ENCODE assay signal across 12 mouse cellular contexts in genomic region chr10:80539493-80539892, GRCm38 (mm10). TPM values are rescaled to one million over a fixed set of nuclear protein-coding genes. Genes with fewer than 3 reads are reported as not detected.
DNase-seq lines count a peak whose midpoint lies in the region; ATAC-seq lines count a peak whose summit lies in the region.
"Had no signal": no experiment of that assay in that cellular context is flagged by ENCODE, and none has a peak within 500 bp of the region (broad histone marks: within the 10 kb centered on the region; RNA-seq: fewer than 3 reads in every experiment).

No protein-coding gene starts in this region.

- peaks cover 2 to 11% of the 10 kb centered on the region in 2 experiments; a peak in 3 of 4 replicates for H3K4me1 ChIP-seq in heart, embryonic 14.5 days (ENCODE audit: control insufficient read depth in 2 of 2, insufficient read depth in 2 of 2, low read length in 2 of 2)
- H3K4me1 ChIP-seq in intestine, embryonic 15.5 days (replicated peaks), result peaks cover 15% of the 10 kb centered on the region
- peaks cover 4% of the 10 kb centered on the region; the same call in 1 of the 2 replicates for H3K4me1 ChIP-seq in midbrain, embryonic 11.5 days (ENCODE audit: control insufficient read depth, insufficient read depth, low read length)

- no peak overlapping the region for H3K9ac ChIP-seq in heart, embryonic 14.5 days (ENCODE audit: low read length)
- H3K9ac ChIP-seq in intestine, embryonic 15.5 days, result no peak overlapping the region
- no peak overlapping the region for H3K9ac ChIP-seq in midbrain, embryonic 11.5 days (ENCODE audit: low read length)
- H3K9ac ChIP-seq: neural tube, embryonic 15.5 days had no signal

- H3K36me3 ChIP-seq in heart, embryonic 14.5 days (ENCODE audit: control insufficient read depth, insufficient read depth, low read length), result peaks cover 40% of the 10 kb centered on the region
- H3K36me3 ChIP-seq in intestine, embryonic 15.5 days, result peaks cover 29% of the 10 kb centered on the region
- H3K36me3 ChIP-seq in midbrain, embryonic 11.5 days (ENCODE audit: control insufficient read depth, insufficient read depth, low read length), result peaks cover 14% of the 10 kb centered on the region

- H3K4me3 ChIP-seq in heart, embryonic 14.5 days (ENCODE audit: control insufficient read depth in 1 of 2, insufficient read depth in 1 of 2, low read depth in 1 of 2, low read length in 2 of 2), result no peak overlapping the region
- H3K4me3 ChIP-seq in intestine, embryonic 15.5 days (replicated peaks), result no peak overlapping the region; the same call in 1 of the 2 replicates
- H3K4me3 ChIP-seq in midbrain, embryonic 11.5 days (ENCODE audit: low read depth, low read length), result no peak overlapping the region

- ATAC-seq in heart, embryonic 14.5 days (ENCODE audit: insufficient number of reproducible peaks, insufficient read depth, low FRiP score, low read depth), result peak; percentile 8; the same call in 1 of the 2 replicates
- peak; percentile 11; the same call in 1 of the 2 replicates for ATAC-seq in intestine, embryonic 15.5 days
- ATAC-seq in midbrain, embryonic 11.5 days (ENCODE audit: low FRiP score), result no peak
- ATAC-seq: midbrain, embryonic 16.5 days had no signal

- no peaks in the 10 kb centered on the region for H3K9me3 ChIP-seq in heart, embryonic 14.5 days (ENCODE audit: control insufficient read depth, low read length)
- H3K9me3 ChIP-seq in intestine, embryonic 15.5 days, result no peaks in the 10 kb centered on the region
- no peaks in the 10 kb centered on the region for H3K9me3 ChIP-seq in midbrain, embryonic 11.5 days (ENCODE audit: control insufficient read depth, low read length)
- H3K9me3 ChIP-seq: G1E; neural tube, embryonic 15.5 days had no signal

- intact Hi-C loops in heart, postnatal 14 days (cut with DNase I), result no loop called here

- no peak for DNase-seq in heart, postnatal 14 days
- DNase-seq in lung, postnatal 10 days, result peak; percentile 39
- DNase-seq in lung, postnatal 25 days (ENCODE audit: low spot score), result no peak
- peak; percentile 15 for DNase-seq in lung, postnatal 36 days
- no peak for DNase-seq in midbrain, embryonic 11.5 days (ENCODE audit: low spot score, missing footprints)

- H3K27me3 ChIP-seq in heart, embryonic 14.5 days (ENCODE audit: control insufficient read depth, insufficient read depth, low read length), result peaks cover 16% of the 10 kb centered on the region
- H3K27me3 ChIP-seq in intestine, embryonic 15.5 days (replicated peaks), result peaks cover 33% of the 10 kb centered on the region
- peaks cover 13% of the 10 kb centered on the region; the same call in 1 of the 2 replicates for H3K27me3 ChIP-seq in midbrain, embryonic 11.5 days (ENCODE audit: control insufficient read depth, insufficient read depth, low read length)

- peak overlapping the region; percentile 53; the same call in 1 of the 2 replicates for H3K4me2 ChIP-seq in heart, embryonic 14.5 days (ENCODE audit: low read length)
- peak overlapping the region; percentile 57; the same call in 1 of the 2 replicates for H3K4me2 ChIP-seq in intestine, embryonic 15.5 days (replicated peaks)
- H3K4me2 ChIP-seq in midbrain, embryonic 11.5 days, result no peak overlapping the region

- 26% methylated on average over 5 of the region's 5 CpGs for WGBS in heart, embryonic 14.5 days
- WGBS in intestine, embryonic 15.5 days, result 45% methylated on average over 5 of the region's 5 CpGs
- 51% methylated on average over 5 of the region's 5 CpGs for WGBS in midbrain, embryonic 11.5 days

- H3K27ac ChIP-seq in heart, embryonic 14.5 days (replicated peaks in 1 of 2; ENCODE audit: control insufficient read depth in 1 of 2, insufficient read depth in 1 of 2, low read depth in 2 of 2, low read length in 2 of 2), result no peak overlapping the region
- no peak overlapping the region for H3K27ac ChIP-seq in intestine, embryonic 15.5 days
- no peak overlapping the region for H3K27ac ChIP-seq in midbrain, embryonic 11.5 days (ENCODE audit: low read depth, low read length)
- H3K27ac ChIP-seq: neural tube, embryonic 15.5 days had no signal

RNA-seq across cellular contexts. Expression of gene Atp8b3, which starts 0.6 kb away (rescaled TPM):
- polyA plus RNA-seq in heart, embryonic 14.5 days (2014; fragmentation: Nextera tagmentation; extraction: Ambion mirVana), result 0.08 and 0.09 TPM in 2 replicates
- not detected for total RNA-seq in heart, postnatal 14 days (2021)
- 0.09 and 0.19 TPM in 2 replicates for polyA plus RNA-seq in intestine, embryonic 15.5 days (2015; fragmentation: Nextera tagmentation; extraction: Ambion mirVana)
- 0.81 and 1.2 TPM in 2 replicates for polyA plus RNA-seq in midbrain, embryonic 11.5 days (2014; fragmentation: Nextera tagmentation; extraction: Ambion mirVana)
- total RNA-seq: gastrocnemius, postnatal 25 days had no signal

RNA-seq across cellular contexts. Expression of gene Rexo1, which starts 21.9 kb away (rescaled TPM):
- 16.7 and 17.0 TPM in 2 replicates for polyA plus RNA-seq in heart, embryonic 14.5 days (2014; fragmentation: Nextera tagmentation; extraction: Ambion mirVana)
- total RNA-seq in heart, postnatal 14 days (2021), result 10 to 100 TPM; 14.2 to 18.1 TPM
- polyA plus RNA-seq in intestine, embryonic 15.5 days (2015; fragmentation: Nextera tagmentation; extraction: Ambion mirVana), result 23.6 and 25.0 TPM in 2 replicates
- 21.6 and 23.5 TPM in 2 replicates for polyA plus RNA-seq in midbrain, embryonic 11.5 days (2014; fragmentation: Nextera tagmentation; extraction: Ambion mirVana)

RNA-seq across cellular contexts. Expression of gene Klf16, which starts 37.6 kb away (rescaled TPM):
- polyA plus RNA-seq in heart, embryonic 14.5 days (2014; fragmentation: Nextera tagmentation; extraction: Ambion mirVana), result 3.5 and 5.0 TPM in 2 replicates
- total RNA-seq in heart, postnatal 14 days (2021), result 1 to 10 TPM; 4.5 to 4.7 TPM
- polyA plus RNA-seq in intestine, embryonic 15.5 days (2015; fragmentation: Nextera tagmentation; extraction: Ambion mirVana), result 8.3 TPM in 2 replicates
- polyA plus RNA-seq in midbrain, embryonic 11.5 days (2014; fragmentation: Nextera tagmentation; extraction: Ambion mirVana), result 3.1 and 3.2 TPM in 2 replicates

RNA-seq across cellular contexts. Expression of gene Onecut3, which starts 44.9 kb away (rescaled TPM):
- not detected in 2 replicates for polyA plus RNA-seq in heart, embryonic 14.5 days (2014; fragmentation: Nextera tagmentation; extraction: Ambion mirVana)
- total RNA-seq in heart, postnatal 14 days (2021), result not detected
- 0.06 and 0.10 TPM in 2 replicates for polyA plus RNA-seq in intestine, embryonic 15.5 days (2015; fragmentation: Nextera tagmentation; extraction: Ambion mirVana)
- polyA plus RNA-seq in midbrain, embryonic 11.5 days (2014; fragmentation: Nextera tagmentation; extraction: Ambion mirVana), result 2.7 and 2.8 TPM in 2 replicates
- total RNA-seq: gastrocnemius, postnatal 25 days had no signal
- polyA plus RNA-seq: G1E; limb, embryonic 11.5 days had no signal

RNA-seq across cellular contexts. Expression of gene Abhd17a, which starts 50.6 kb away (rescaled TPM):
- 119 and 141 TPM in 2 replicates for polyA plus RNA-seq in heart, embryonic 14.5 days (2014; fragmentation: Nextera tagmentation; extraction: Ambion mirVana)
- total RNA-seq in heart, postnatal 14 days (2021), result 10 to 100 TPM; 73.0 to 75.1 TPM
- 95.7 and 101 TPM in 2 replicates for polyA plus RNA-seq in intestine, embryonic 15.5 days (2015; fragmentation: Nextera tagmentation; extraction: Ambion mirVana)
- 90.8 and 109 TPM in 2 replicates for polyA plus RNA-seq in midbrain, embryonic 11.5 days (2014; fragmentation: Nextera tagmentation; extraction: Ambion mirVana)

Comparison
In these comparisons a context has a peak if more than half of its experiments do, and no peak if none do; other contexts are left out.
1. DNase-seq: peak in lung, postnatal 10 days (single experiment) and lung, postnatal 36 days (single experiment); none in heart, postnatal 14 days (0 of 2), lung, postnatal 25 days (single experiment) and midbrain, embryonic 11.5 days (single experiment).